Mouse (Mus musculus): ENCODE results near the gene Olfr846.

Olfr846 gene

DNA sequence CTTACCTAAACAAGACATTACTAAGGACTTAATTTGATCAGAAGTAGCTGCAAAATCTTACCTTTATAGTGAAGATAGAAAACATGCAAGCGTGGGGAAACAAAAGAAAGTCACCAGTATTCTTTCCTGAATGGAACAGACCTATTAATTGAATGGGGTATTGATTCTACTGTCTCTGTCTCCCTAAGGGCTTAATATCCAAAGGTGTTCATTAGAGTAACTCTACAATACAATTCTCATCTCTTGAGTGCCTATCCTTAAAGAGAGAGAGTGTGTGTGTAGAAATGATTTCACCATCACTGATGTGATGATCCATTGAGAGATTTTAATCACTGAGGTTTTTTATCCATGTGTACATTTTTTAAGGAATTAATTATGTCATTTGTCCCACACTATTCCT is at the start of gene Olfr846:
Olfr846 (minus strand) TSS at position 101 of the 400 bp plus-strand sequence.
- DNase-seq, result no peak

DNA sequence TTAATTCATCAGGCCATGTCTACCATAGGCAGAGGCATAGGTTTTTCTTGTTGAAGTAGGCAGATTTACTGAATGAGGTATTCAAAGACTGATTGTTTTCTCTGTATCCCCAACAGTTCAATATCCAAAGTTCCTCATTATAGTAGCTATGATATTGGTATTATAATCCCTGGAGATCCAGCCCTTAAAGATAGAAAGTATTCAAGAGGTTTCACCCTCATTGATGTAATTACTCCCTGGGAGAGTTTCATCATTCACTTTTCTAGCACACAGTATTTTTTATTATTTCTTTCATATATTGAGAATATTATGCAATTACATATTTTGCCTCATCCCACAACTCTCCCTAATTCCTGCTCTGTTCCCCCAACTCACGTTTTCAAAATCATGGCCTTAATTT is 14.8 kb upstream of the Olfr846 start, which contains the start of gene Olfr847:
Olfr847 (minus strand) TSS at position 101 of the 400 bp plus-strand sequence.
- no peak for DNase-seq

GRCm38 (mm10) chr9:19336157-19336556 is 27.6 kb downstream of the Olfr846 start, which contains the start of gene Olfr845:
TSS of gene Olfr845 (plus strand) at chr9:19336457.
- no peak for DNase-seq

- no peak for DNase-seq
Observed at GRCm38 (mm10) chr9:19316047-19316446, 47.8 kb downstream of the Olfr846 start, which contains the start of gene Olfr844. TSS of gene Olfr844 (plus strand) at chr9:19316347.
